Mouse (Mus musculus): Measurements from ENCODE around the gene Speer4d. TPM values are rescaled to one million over a fixed set of nuclear protein-coding genes. Genes with fewer than 3 reads are reported as not detected.

Gene Speer4d
- not detected for polyA plus RNA-seq (2017; shearing (Covaris generic))

GRCm38 (mm10) chr5:15618764-15619163, at the start of gene Speer4d:
Gene Speer4d, plus strand, starts transcription at chr5:15619064.

GRCm38 (mm10) chr5:15577033-15577432, 41.8 kb upstream of the Speer4d start, which contains the start of gene Gm21083:
Gene Gm21083, plus strand, starts transcription at chr5:15577333.

GRCm38 (mm10) chr5:15656959-15657358, 38.1 kb downstream of the Speer4d start, which contains the start of gene 4930572O03Rik:
Gene 4930572O03Rik, minus strand, starts transcription at chr5:15657059.

Other genes with a start within 250 kb of the Speer4d start
- gene Gm21149, start 142.5 kb upstream of the Speer4d start, polyA plus RNA-seq (2017; shearing (Covaris generic)): not detected
- not detected for gene Gm21190, start 89.8 kb upstream of the Speer4d start, polyA plus RNA-seq (2017; shearing (Covaris generic))
- gene Gm21083, start 41.7 kb upstream of the Speer4d start, polyA plus RNA-seq (2017; shearing (Covaris generic)): not detected
- not detected for gene 4930572O03Rik, start 38.0 kb downstream of the Speer4d start, polyA plus RNA-seq (2017; shearing (Covaris generic))
- not detected for gene Speer4c, start 95.2 kb downstream of the Speer4d start, polyA plus RNA-seq (2017; shearing (Covaris generic))

Measured in inflammation-experienced regulatory T-cells, adult 16 weeks (primary cell).